Mouse (Mus musculus) midbrain, embryonic 16.5 days (tissue): Measurements from ENCODE around the gene Dnajc16. TPM values are rescaled to one million over a fixed set of nuclear protein-coding genes. Genes with fewer than 3 reads are reported as not detected.

Experiments
- ATAC-seq: fragments of 200-750 bp; cut with Nextera tagmentation; 2 replicates; pipeline ENCODE4 v1.8.0; 2017; ENCODE audit warnings: moderate TSS enrichment
- H3K27ac ChIP-seq: fragments of 300-500 bp; sonication (generic); 2 replicates; pipeline ENCODE4 v1.5.1; 2014; ENCODE audit warnings: mild to moderate bottlenecking, low read length, mixed read lengths
- H3K27me3 ChIP-seq: fragments of 300-500 bp; sonication (generic); 2 replicates; pipeline ENCODE4 v1.6.1; 2014; ENCODE audit warnings: low read depth, low read length, mixed read lengths; ENCODE audit not compliant: control insufficient read depth, insufficient read depth
- H3K36me3 ChIP-seq: fragments of 300-500 bp; sonication (generic); 2 replicates; pipeline ENCODE4 v1.6.1; 2014; ENCODE audit warnings: mild to moderate bottlenecking, low read length, moderate library complexity, mixed read lengths; ENCODE audit not compliant: control insufficient read depth, insufficient read depth
- H3K4me1 ChIP-seq: fragments of 300-500 bp; sonication (generic); 2 replicates; pipeline ENCODE4 v1.6.1; 2014; ENCODE audit warnings: mild to moderate bottlenecking, low read length, mixed read lengths; ENCODE audit not compliant: control insufficient read depth, insufficient read depth
- H3K4me2 ChIP-seq: fragments of 300-500 bp; sonication (generic); 2 replicates; pipeline ENCODE4 v1.6.1; 2014; ENCODE audit warnings: mild to moderate bottlenecking, low read length, mixed read lengths
- H3K4me3 ChIP-seq: fragments of 300-500 bp; sonication (generic); 2 replicates; pipeline ENCODE4 v1.5.1; 2014; ENCODE audit warnings: low read depth, mild to moderate bottlenecking, low read length, moderate library complexity, mixed read lengths
- H3K9ac ChIP-seq: fragments of 300-500 bp; sonication (generic); 2 replicates; pipeline ENCODE4 v1.6.1; 2014; ENCODE audit warnings: low read depth, low read length, mixed read lengths
- H3K9me3 ChIP-seq: fragments of 300-500 bp; sonication (generic); replicated peaks from 2 replicates; pipeline ENCODE4 v1.6.1; 2014; ENCODE audit warnings: mild to moderate bottlenecking, low read length, mixed read lengths; ENCODE audit not compliant: control insufficient read depth, poor library complexity, severe bottlenecking
- WGBS: fragments of 180-500 bp; shearing (Covaris S2); extraction: QIAGEN DNeasy Blood & Tissue Kit; methylation state at CpG from one replicate; pipeline ENCODE4 v1.1.7; 2014; 5-methylcytosine and 5-hydroxymethylcytosine counted together
- polyA plus RNA-seq: library from polyadenylated mRNA; unstranded; fragments of >200 nt; fragmentation: Nextera tagmentation; extraction: Ambion mirVana; gene quantifications from 2 replicates; pipeline ENCODE4 v1.2.1, GENCODE M21; 2015

Dnajc16 gene
- polyA plus RNA-seq, 1 experiment from 2014 or later: 6.6 TPM

DNA sequence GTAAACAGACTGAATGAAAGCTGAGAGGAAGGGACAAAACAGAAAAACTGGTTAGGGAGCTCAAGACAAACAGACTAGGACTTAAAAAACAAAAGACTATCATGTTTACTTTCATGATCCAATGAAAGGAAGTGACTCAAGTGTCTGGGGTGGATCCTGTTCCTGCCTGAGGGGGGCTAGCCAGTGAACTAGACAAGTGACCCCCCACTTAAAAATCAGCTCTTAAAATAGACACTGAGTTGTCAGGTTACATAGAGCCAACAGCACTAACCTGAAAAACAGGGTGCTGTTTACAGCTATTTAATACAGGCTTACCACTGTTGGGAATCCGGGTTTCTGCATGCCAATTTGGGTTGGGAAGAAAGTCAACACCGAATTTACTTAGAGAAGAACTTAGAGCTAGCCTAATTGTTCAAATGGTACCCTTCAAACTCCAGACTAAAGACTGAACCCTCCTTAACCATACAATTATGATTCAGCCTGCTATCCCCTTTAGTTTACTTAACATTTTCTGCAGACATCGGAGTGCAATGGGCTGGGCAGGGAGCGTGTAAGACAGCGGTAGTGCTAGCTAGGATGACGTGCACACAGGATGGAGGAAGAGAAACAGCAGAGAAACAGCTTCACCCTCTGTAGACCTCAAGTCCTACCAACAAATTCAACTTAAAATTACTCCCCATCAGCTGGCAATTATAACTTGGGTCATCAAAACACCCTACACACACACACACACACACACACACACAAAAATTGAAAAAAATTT lies 69.8 kb downstream of the Dnajc16 start:
- no peak overlapping the region for H3K9ac ChIP-seq
- no peak overlapping the region for H3K27ac ChIP-seq
- no peak overlapping the region; the same call in 1 of the 2 replicates for H3K4me2 ChIP-seq
- 84% methylated on average over 6 of the region's 6 CpGs for WGBS
- ATAC-seq: no peak
- H3K4me1 ChIP-seq: peaks cover 20% of the 10 kb centered on the region
- H3K36me3 ChIP-seq: no peaks in the 10 kb centered on the region
- no peaks in the 10 kb centered on the region for H3K9me3 ChIP-seq
- no peak overlapping the region for H3K4me3 ChIP-seq
- no peaks in the 10 kb centered on the region for H3K27me3 ChIP-seq

GRCm38 (mm10) chr4:141719304-141719703 lies 71.4 kb downstream of the Dnajc16 start:
- Histone ChIP-seq H3K36me3 (no peaks in the 10 kb centered on the region), H3K4me1 (peaks cover 20% of the 10 kb centered on the region), H3K27me3 (no peaks in the 10 kb centered on the region), H3K4me2 (no peak overlapping the region), H3K4me3 (no peak overlapping the region), H3K27ac (no peak overlapping the region), H3K9ac (no peak overlapping the region), H3K9me3 (no peaks in the 10 kb centered on the region)
- no peak for ATAC-seq
- WGBS: 94% methylated on average over 1 of the region's 1 CpGs

GRCm38 (mm10) chr4:141717633-141718032 lies 73.1 kb downstream of the Dnajc16 start:
- Histone ChIP-seq H3K27ac (no peak overlapping the region), H3K4me2 (no peak overlapping the region), H3K36me3 (peaks cover 6% of the 10 kb centered on the region; the same call in 1 of the 2 replicates), H3K9me3 (no peaks in the 10 kb centered on the region), H3K4me3 (no peak overlapping the region), H3K27me3 (no peaks in the 10 kb centered on the region), H3K9ac (no peak overlapping the region), H3K4me1 (peaks cover 16% of the 10 kb centered on the region)
- no peak for ATAC-seq
- 90% methylated on average over 4 of the region's 4 CpGs for WGBS

GRCm38 (mm10) chr4:141715027-141715426 lies 75.7 kb downstream of the Dnajc16 start:
- Histone ChIP-seq H3K9me3 (no peaks in the 10 kb centered on the region), H3K4me1 (no peaks in the 10 kb centered on the region), H3K27ac (no peak overlapping the region), H3K9ac (no peak overlapping the region), H3K27me3 (no peaks in the 10 kb centered on the region), H3K36me3 (peaks cover 6% of the 10 kb centered on the region), H3K4me2 (no peak overlapping the region), H3K4me3 (no peak overlapping the region)
- no peak for ATAC-seq
- whole genome bisulfite sequencing: 85% methylated on average over 2 of the region's 2 CpGs

DNA sequence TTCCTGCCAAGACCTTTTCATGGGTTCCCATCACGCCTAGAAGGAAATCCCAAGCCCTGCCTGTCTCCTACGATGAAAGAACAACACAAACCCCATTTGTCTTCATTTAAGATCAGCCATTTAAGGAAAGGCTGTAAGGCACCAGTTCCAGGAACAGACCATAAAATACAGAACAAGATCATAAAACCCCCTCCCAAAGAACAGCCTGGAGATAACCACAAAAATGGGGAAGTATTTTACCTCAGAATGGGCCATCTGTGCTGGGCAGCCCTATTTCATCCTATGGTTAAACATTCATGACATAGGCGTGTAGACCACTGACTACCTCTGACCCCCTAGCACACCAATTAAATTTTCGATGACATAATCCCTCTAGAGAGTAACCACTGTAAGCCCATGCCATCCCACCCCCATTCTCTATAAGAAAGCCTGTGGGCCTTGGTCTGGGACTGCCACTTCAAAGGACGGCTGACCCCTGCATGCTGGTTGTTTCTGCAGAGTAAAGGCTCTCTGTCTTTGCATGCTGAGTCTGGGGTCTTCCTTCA lies 77.1 kb downstream of the Dnajc16 start:
- Histone ChIP-seq H3K4me2 (no peak overlapping the region), H3K9me3 (no peaks in the 10 kb centered on the region), H3K9ac (no peak overlapping the region), H3K27ac (no peak overlapping the region), H3K4me1 (no peaks in the 10 kb centered on the region), H3K4me3 (no peak overlapping the region), H3K36me3 (peaks cover 6% of the 10 kb centered on the region), H3K27me3 (no peaks in the 10 kb centered on the region)
- no peak for ATAC-seq
- WGBS: 85% methylated on average over 5 of the region's 5 CpGs

DNA sequence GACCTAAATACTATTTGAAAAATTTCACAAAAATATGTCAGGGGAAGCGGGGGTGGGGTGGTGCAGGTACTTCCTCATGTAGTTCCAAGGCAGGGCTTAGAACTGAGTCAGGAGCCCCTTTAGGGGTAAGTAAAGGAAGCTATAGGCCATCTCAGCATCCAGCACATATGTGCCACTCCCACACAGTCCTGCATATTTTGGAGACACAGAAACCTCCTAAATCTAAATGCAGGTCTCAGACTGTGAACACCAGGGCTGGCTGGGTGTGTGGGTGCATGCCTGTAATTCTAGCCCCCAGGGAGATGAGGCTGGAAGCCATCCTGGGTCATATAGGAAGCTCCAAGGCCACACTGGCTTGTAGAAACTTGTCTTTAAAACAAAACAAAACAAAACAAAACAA lies 79.5 kb downstream of the Dnajc16 start:
- Histone ChIP-seq H3K9ac (no peak overlapping the region), H3K36me3 (peaks cover 6% of the 10 kb centered on the region), H3K27me3 (no peaks in the 10 kb centered on the region), H3K4me3 (no peak overlapping the region), H3K4me2 (no peak overlapping the region), H3K27ac (no peak overlapping the region), H3K4me1 (no peaks in the 10 kb centered on the region), H3K9me3 (no peaks in the 10 kb centered on the region)
- 100% methylated on average over 1 of the region's 1 CpGs for WGBS
- ATAC-seq: no peak

Other genes with a start within 250 kb of the Dnajc16 start
- gene Fblim1, start 184.8 kb downstream of the Dnajc16 start, polyA plus RNA-seq: 35.6 and 37.8 TPM in 2 replicates
- 0.14 and 0.43 TPM in 2 replicates for gene Tmem82, start 172.3 kb downstream of the Dnajc16 start, polyA plus RNA-seq
- 0.27 and 0.45 TPM in 2 replicates for gene Slc25a34, start 167.1 kb downstream of the Dnajc16 start, polyA plus RNA-seq
- gene Plekhm2, start 126.0 kb downstream of the Dnajc16 start, polyA plus RNA-seq: 7.9 and 8.4 TPM in 2 replicates
- gene Rsc1a1, start 105.3 kb downstream of the Dnajc16 start, polyA plus RNA-seq: 1.7 TPM in 1 of 2 replicates, not detected in the other
- gene Ddi2, start 67.5 kb downstream of the Dnajc16 start, polyA plus RNA-seq: 10.0 and 12.6 TPM in 2 replicates
- gene Agmat, start 44.3 kb downstream of the Dnajc16 start, polyA plus RNA-seq: not detected in 2 replicates
- gene Casp9, start 2.7 kb upstream of the Dnajc16 start, polyA plus RNA-seq: 20.7 and 21.7 TPM in 2 replicates
- gene Cela2a, start 35.2 kb upstream of the Dnajc16 start, polyA plus RNA-seq: 0.40 TPM in 1 of 2 replicates, not detected in the other
- gene Ctrc, start 55.4 kb upstream of the Dnajc16 start, polyA plus RNA-seq: not detected in 2 replicates
- gene Efhd2, start 84.0 kb upstream of the Dnajc16 start, polyA plus RNA-seq: 56.6 and 67.4 TPM in 2 replicates
- gene Fhad1, start 224.2 kb upstream of the Dnajc16 start, polyA plus RNA-seq: 4.6 and 5.3 TPM in 2 replicates